Mouse (Mus musculus): ENCODE data around the gene Epn2. TPM values are rescaled to one million over a fixed set of nuclear protein-coding genes. Genes with fewer than 3 reads are reported as not detected.

Gene Epn2
- polyA plus RNA-seq, 1 experiment from 2014 or later, result 5.2 TPM

- H3K27ac ChIP-seq, result 0 out of 2 replicates have a peak overlapping the region, but pooled peaks have one; percentile 75
- H3K9ac ChIP-seq, result no peak overlapping the region
- H3K4me1 ChIP-seq, result peaks cover 30% of the 10 kb centered on the region
- no peaks in the 10 kb centered on the region for H3K27me3 ChIP-seq (replicated peaks)
- no peak overlapping the region for H3K4me3 ChIP-seq
- no peaks in the 10 kb centered on the region for H3K9me3 ChIP-seq (replicated peaks)
- peaks cover 22% of the 10 kb centered on the region for H3K36me3 ChIP-seq
- no peak overlapping the region for H3K4me2 ChIP-seq
- no peak for ATAC-seq
- 90% methylated on average over 2 of the region's 2 CpGs for WGBS (ENCODE audit: insufficient replicate concordance)
These were observed 84.0 kb downstream of the Epn2 start for GRCm38 (mm10) chr11:61495528-61495927.

DNA sequence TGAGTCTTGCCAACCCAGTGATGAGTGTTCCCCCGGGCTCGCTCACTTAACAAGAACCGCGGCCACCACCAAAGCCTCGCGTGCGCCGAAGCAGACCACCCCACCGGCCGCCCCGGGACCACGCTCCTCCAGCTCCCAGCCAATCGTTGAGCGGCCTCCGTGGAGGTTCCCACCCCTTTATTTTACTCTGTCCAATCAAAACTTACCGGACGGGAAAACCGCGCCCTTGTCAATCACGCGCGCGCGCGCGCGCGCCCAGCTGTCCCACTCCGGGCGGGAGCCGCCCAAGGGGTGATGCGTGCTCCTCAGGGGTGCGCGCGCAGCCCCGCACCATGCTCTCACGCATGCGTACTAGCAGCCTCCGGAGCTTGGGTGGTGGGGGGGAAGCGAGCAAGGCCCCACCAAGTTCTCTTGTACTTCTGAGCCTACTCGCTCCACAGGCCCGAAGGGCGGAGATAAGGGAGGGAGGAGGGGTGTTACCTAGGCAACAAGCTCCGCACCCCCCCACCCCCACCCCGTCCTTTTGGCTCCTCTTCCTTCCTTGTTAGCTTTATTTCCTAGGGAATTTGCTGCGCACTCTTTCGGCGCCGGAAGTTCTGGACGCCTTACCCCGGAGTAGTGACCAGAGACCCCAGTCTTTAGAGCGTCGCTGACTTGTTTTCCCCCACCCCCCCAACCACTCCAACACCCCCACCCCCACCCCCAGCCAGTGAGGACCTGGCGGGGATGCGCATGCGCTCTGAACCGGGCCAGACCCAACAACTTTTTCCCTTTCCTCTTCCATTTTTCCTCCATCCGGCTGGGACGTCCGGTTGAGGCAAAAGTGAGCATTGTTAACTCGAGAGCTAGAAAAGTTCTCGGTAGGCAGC, 85.1 kb downstream of the Epn2 start, which contains the start of gene Mapk7:
TSS of gene Mapk7 (minus strand) at position 278 of the 869 bp plus-strand sequence.
- H3K36me3 ChIP-seq, result peaks cover 34% of the 10 kb centered on the region
- peak within 1 kb of the TSS; percentile 74 for H3K4me3 ChIP-seq
- WGBS (ENCODE audit: insufficient replicate concordance), result under 1% methylated on average over 62 of the region's 62 CpGs
- H3K9ac ChIP-seq, result peak within 1 kb of the TSS; percentile 74
- peaks cover 30% of the 10 kb centered on the region for H3K4me1 ChIP-seq
- ATAC-seq, result peak; percentile 92
- no peaks in the 10 kb centered on the region for H3K27me3 ChIP-seq (replicated peaks)
- peak within 1 kb of the TSS; percentile 75 for H3K27ac ChIP-seq
- H3K9me3 ChIP-seq (replicated peaks), result no peaks in the 10 kb centered on the region
- peak within 1 kb of the TSS; percentile 83 for H3K4me2 ChIP-seq

GRCm38 (mm10) chr11:61493525-61494128, 85.9 kb downstream of the Epn2 start:
- peak; percentile 70 for ATAC-seq
- Histone ChIP-seq H3K4me1 (peaks cover 25% of the 10 kb centered on the region), H3K27me3 (replicated peaks) (no peaks in the 10 kb centered on the region), H3K9me3 (replicated peaks) (no peaks in the 10 kb centered on the region), H3K36me3 (peaks cover 41% of the 10 kb centered on the region), H3K9ac (peak overlapping the region; percentile 74), H3K4me2 (peak overlapping the region; percentile 83), H3K4me3 (peak overlapping the region; percentile 74), H3K27ac (peak overlapping the region; percentile 69)
- 3% methylated on average over 48 of the region's 50 CpGs for WGBS (ENCODE audit: insufficient replicate concordance)

DNA sequence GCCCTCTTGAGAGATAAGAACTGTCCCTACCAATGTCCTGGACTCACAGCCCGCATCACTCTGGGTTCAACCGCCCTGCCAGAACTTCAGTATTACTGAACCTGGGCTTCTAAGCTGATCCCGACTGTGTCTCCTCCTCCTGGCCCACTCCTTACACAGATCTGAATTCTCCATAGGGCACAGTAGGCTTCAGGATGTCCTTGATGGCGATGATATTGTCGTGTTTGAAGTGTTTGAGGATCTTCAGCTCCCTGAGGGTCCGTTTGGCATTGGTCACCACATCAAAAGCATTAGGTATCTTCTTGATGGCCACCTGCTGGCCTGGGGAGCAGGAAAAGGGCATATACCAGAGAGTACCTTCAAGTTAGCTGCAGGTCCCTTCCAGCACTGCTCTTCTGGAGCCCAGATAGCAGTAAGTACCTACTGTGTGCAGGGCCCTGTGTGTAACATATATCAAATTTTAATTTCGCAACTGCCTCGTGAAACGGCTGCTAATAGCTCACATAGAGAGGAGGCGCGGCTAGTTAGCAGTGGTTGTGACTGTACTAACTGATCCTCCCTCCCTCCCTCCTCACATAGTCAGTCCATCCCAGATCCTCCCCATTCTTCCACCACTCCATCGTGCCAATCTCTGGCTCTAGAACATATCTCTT, 86.6 kb downstream of the Epn2 start:
- Histone ChIP-seq H3K4me3 (peak overlapping the region; percentile 74), H3K9me3 (replicated peaks) (no peaks in the 10 kb centered on the region), H3K4me2 (peak overlapping the region; percentile 83), H3K4me1 (peaks cover 23% of the 10 kb centered on the region), H3K9ac (peak overlapping the region; percentile 74), H3K36me3 (peaks cover 49% of the 10 kb centered on the region), H3K27me3 (replicated peaks) (no peaks in the 10 kb centered on the region), H3K27ac (no peak overlapping the region)
- ATAC-seq, result no peak
- 63% methylated on average over 12 of the region's 12 CpGs for WGBS (ENCODE audit: insufficient replicate concordance)

GRCm38 (mm10) chr11:61490944-61491520, 88.5 kb downstream of the Epn2 start:
- peaks cover 49% of the 10 kb centered on the region for H3K36me3 ChIP-seq
- ATAC-seq, result no peak
- H3K4me2 ChIP-seq, result no peak overlapping the region
- peaks cover 23% of the 10 kb centered on the region for H3K4me1 ChIP-seq
- H3K9me3 ChIP-seq (replicated peaks), result no peaks in the 10 kb centered on the region
- H3K27ac ChIP-seq, result no peak overlapping the region
- no peaks in the 10 kb centered on the region for H3K27me3 ChIP-seq (replicated peaks)
- no peak overlapping the region for H3K9ac ChIP-seq
- no peak overlapping the region for H3K4me3 ChIP-seq
- 87% methylated on average over 22 of the region's 22 CpGs for WGBS (ENCODE audit: insufficient replicate concordance)

GRCm38 (mm10) chr11:61489874-61490273, 89.6 kb downstream of the Epn2 start:
- Histone ChIP-seq H3K4me1 (peaks cover 16% of the 10 kb centered on the region), H3K4me2 (no peak overlapping the region), H3K27ac (no peak overlapping the region), H3K36me3 (peaks cover 49% of the 10 kb centered on the region), H3K4me3 (no peak overlapping the region), H3K9me3 (replicated peaks) (no peaks in the 10 kb centered on the region), H3K9ac (no peak overlapping the region), H3K27me3 (replicated peaks) (peaks cover 8% of the 10 kb centered on the region; the same call in 1 of the 2 replicates)
- 89% methylated on average over 8 of the region's 8 CpGs for WGBS (ENCODE audit: insufficient replicate concordance)
- no peak for ATAC-seq

DNA sequence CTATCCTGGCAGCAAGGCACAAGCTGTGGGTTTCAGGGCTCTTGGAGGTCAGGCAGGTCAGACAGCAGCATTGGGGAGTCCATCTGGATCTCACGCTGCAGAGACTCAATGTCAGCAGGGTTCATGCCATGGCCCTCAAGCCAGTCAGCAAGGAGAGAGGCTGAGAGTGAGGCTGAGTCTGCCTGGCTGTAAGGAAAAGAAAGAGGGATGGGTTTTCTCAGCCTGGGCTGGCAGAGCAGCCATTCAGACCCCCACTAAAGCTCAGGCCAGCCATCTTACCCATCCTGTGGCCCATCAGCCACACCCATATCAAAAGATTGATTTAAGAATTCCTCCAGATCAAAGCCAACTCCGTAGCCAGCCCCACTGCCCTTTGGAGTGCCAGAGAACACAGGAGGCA, 90.4 kb downstream of the Epn2 start:
- Histone ChIP-seq H3K9ac (no peak overlapping the region), H3K4me3 (no peak overlapping the region), H3K4me1 (peaks cover 13% of the 10 kb centered on the region), H3K27me3 (replicated peaks) (peaks cover 12% of the 10 kb centered on the region; the same call in 1 of the 2 replicates), H3K9me3 (replicated peaks) (no peaks in the 10 kb centered on the region), H3K4me2 (no peak overlapping the region), H3K27ac (no peak overlapping the region), H3K36me3 (peaks cover 49% of the 10 kb centered on the region)
- 90% methylated on average over 2 of the region's 2 CpGs for WGBS (ENCODE audit: insufficient replicate concordance)
- no peak for ATAC-seq

DNA sequence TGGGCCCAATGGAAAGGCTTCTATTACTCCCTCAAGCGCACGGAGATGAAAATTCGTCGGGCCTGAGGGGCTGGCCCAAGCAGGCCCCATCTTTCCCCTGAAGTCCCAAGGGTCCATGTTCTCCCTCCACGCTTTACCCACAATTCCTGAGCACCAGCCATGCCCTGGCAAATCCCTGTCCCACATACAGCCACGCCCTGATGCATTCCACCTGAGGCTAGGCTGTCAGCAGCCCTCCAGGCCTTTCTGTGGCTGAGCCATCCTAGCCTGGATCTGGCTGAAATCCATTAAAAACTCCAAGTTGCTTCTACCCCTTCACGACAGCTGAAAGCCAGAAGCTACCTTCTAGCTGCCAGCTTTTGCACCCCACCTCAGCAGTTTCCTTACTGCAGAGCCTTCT, 91.6 kb downstream of the Epn2 start:
- no peak overlapping the region for H3K4me2 ChIP-seq
- ATAC-seq, result no peak
- WGBS (ENCODE audit: insufficient replicate concordance), result 79% methylated on average over 7 of the region's 7 CpGs
- H3K27ac ChIP-seq, result no peak overlapping the region
- H3K36me3 ChIP-seq, result peaks cover 49% of the 10 kb centered on the region
- no peak overlapping the region for H3K9ac ChIP-seq
- H3K27me3 ChIP-seq (replicated peaks), result peaks cover 12% of the 10 kb centered on the region; the same call in 1 of the 2 replicates
- peaks cover 7% of the 10 kb centered on the region for H3K4me1 ChIP-seq
- H3K9me3 ChIP-seq (replicated peaks), result no peaks in the 10 kb centered on the region
- no peak overlapping the region for H3K4me3 ChIP-seq

GRCm38 (mm10) chr11:61487401-61487800, 92.1 kb downstream of the Epn2 start:
- no peak overlapping the region for H3K9ac ChIP-seq
- H3K9me3 ChIP-seq (replicated peaks), result no peaks in the 10 kb centered on the region
- H3K36me3 ChIP-seq, result peaks cover 46% of the 10 kb centered on the region
- no peak overlapping the region for H3K4me3 ChIP-seq
- H3K4me2 ChIP-seq, result no peak overlapping the region
- H3K27me3 ChIP-seq (replicated peaks), result peaks cover 12% of the 10 kb centered on the region; the same call in 1 of the 2 replicates
- 59% methylated on average over 2 of the region's 2 CpGs for WGBS (ENCODE audit: insufficient replicate concordance)
- ATAC-seq, result no peak
- H3K4me1 ChIP-seq, result peaks cover 2% of the 10 kb centered on the region; the same call in 1 of the 2 replicates
- H3K27ac ChIP-seq, result no peak overlapping the region

GRCm38 (mm10) chr11:61486458-61487219, 92.8 kb downstream of the Epn2 start:
- no peak overlapping the region for H3K4me2 ChIP-seq
- 78% methylated on average over 14 of the region's 14 CpGs for WGBS (ENCODE audit: insufficient replicate concordance)
- H3K4me3 ChIP-seq, result no peak overlapping the region
- no peak overlapping the region for H3K27ac ChIP-seq
- peaks cover 12% of the 10 kb centered on the region; the same call in 1 of the 2 replicates for H3K27me3 ChIP-seq (replicated peaks)
- H3K4me1 ChIP-seq, result peaks cover 3% of the 10 kb centered on the region
- H3K9me3 ChIP-seq (replicated peaks), result no peaks in the 10 kb centered on the region
- peaks cover 38% of the 10 kb centered on the region for H3K36me3 ChIP-seq
- H3K9ac ChIP-seq, result no peak overlapping the region
- no peak for ATAC-seq

Data from liver, embryonic 12.5 days (tissue).